Mouse (Mus musculus): ENCODE measurements around the gene Ptpn3. TPM values are rescaled to one million over a fixed set of nuclear protein-coding genes. Genes with fewer than 3 reads are reported as not detected.

The Ptpn3 gene
- total and polyA plus RNA-seq, 3 experiments, result 4.7 to 8.4 TPM; not detected in 1

DNA sequence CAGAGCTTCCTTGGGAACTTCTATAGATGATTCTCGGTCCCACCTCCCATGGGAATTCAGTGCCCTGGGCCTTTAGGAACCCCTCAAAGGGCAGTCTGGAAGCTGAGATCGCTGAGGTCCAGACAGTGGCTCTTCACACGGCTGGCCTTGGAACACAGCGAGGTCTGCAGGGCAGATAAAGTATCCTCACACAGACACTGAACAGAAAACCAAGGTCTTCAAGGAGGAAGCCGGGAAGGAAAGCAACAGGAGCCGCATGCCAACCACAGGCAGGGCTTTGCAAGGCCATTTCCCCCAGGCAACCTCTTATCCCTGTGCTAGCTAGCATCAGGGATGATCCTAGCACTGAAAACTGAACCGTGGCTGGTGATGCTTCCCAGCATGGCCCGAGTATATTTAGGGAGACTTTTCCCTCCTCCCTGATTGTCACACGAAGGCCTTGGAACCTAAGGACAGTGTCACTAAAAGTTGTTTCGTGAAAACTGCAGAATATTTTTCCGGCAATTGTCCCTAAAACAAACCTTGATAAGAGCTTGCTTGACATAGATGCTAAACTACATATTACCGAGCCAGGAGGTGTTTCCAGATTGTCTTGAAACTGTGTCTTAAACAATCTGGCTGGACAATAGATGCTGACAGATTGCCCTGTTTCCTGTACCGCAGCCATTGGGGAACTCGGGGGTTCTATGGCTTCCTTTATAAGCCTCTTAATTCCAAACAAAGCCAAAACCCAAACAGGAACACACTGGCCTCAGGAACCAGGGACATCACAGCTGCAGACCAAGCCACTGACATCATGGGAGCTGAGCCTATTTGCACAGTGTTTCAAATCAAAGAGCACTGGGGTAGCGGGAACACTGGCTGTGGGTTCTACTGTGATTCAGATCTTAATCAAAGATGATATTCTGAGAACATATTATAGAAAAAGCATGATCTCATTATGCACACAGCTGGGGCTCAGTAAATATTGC is 27.8 kb downstream of the Ptpn3 start:
- Histone ChIP-seq H3K27ac (ENCODE audit: control insufficient read depth, low read depth, low read length) (no peak overlapping the region), H3K4me1 (ENCODE audit: control insufficient read depth in 1 of 2, insufficient read depth in 2 of 2, low read length in 2 of 2) (no peaks in the 10 kb centered on the region), H3K9me3 (replicated peaks; ENCODE audit: insufficient read depth, low read length) (no peaks in the 10 kb centered on the region), H3K79me2 (ENCODE audit: control insufficient read depth, insufficient read depth, low read length, poor library complexity) (no peaks in the 10 kb centered on the region), H3K27me3 (ENCODE audit: control insufficient read depth in 1 of 2, insufficient read depth in 2 of 2, low read length in 2 of 2) (no peaks in the 10 kb centered on the region), H3K4me3 (ENCODE audit: control insufficient read depth in 1 of 2, insufficient read depth in 1 of 2, low read depth in 2 of 2, low read length in 2 of 2) (no peak overlapping the region), H3K36me3 (ENCODE audit: control insufficient read depth in 1 of 2, insufficient read depth in 2 of 2, low read length in 2 of 2) (peaks cover 0 to 2% of the 10 kb centered on the region in 2 experiments; a peak in 1 of 4 replicates), H3K9ac (ENCODE audit: control insufficient read depth, low read depth, low read length, poor library complexity, severe bottlenecking) (no peak overlapping the region)
- TF ChIP-seq NRF1 (IDR thresholded peaks at IDR 0.05; ENCODE audit: insufficient read depth, low read depth, low read length, poor library complexity, severe bottlenecking) (no peak), MYC (IDR thresholded peaks at IDR 0.05; ENCODE audit: low read depth, low read length) (no peak), ELF1 (IDR thresholded peaks at IDR 0.05; ENCODE audit: low read depth, low read length) (no peak)
- no peak for DNase-seq (ENCODE audit: low read depth, low spot score)

DNA sequence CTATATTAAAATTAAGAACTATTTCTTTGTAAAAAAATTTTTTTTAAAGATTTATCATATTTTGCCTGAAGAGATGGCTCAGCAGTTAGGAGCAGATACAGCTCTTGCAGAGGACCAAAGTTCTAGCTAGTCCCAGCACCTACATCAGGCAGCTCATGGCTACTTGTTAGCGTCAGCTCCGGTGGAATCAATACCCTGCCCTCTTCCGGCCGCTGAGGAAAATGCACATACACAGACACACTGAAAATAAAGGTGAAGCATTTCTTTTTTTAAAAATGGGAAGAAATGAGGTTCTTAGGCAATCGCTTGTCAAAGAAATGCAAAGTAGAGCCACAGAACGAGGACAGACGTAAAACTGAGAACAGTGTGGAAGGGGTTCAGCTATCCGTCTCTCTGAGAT is 30.6 kb downstream of the Ptpn3 start:
- Histone ChIP-seq H3K9ac (ENCODE audit: control insufficient read depth, low read depth, low read length, poor library complexity, severe bottlenecking) (no peak overlapping the region), H3K4me3 (ENCODE audit: control insufficient read depth in 1 of 2, insufficient read depth in 1 of 2, low read depth in 2 of 2, low read length in 2 of 2) (no peak overlapping the region), H3K27me3 (ENCODE audit: control insufficient read depth in 1 of 2, insufficient read depth in 2 of 2, low read length in 2 of 2) (no peaks in the 10 kb centered on the region), H3K27ac (ENCODE audit: control insufficient read depth, low read depth, low read length) (no peak overlapping the region), H3K36me3 (ENCODE audit: control insufficient read depth in 1 of 2, insufficient read depth in 2 of 2, low read length in 2 of 2) (peaks cover 0 to 2% of the 10 kb centered on the region in 2 experiments; a peak in 1 of 4 replicates), H3K9me3 (replicated peaks; ENCODE audit: insufficient read depth, low read length) (no peaks in the 10 kb centered on the region), H3K4me1 (ENCODE audit: control insufficient read depth in 1 of 2, insufficient read depth in 2 of 2, low read length in 2 of 2) (no peaks in the 10 kb centered on the region), H3K79me2 (ENCODE audit: control insufficient read depth, insufficient read depth, low read length, poor library complexity) (no peaks in the 10 kb centered on the region)
- no peak for DNase-seq (ENCODE audit: low read depth, low spot score)
- no peak for TF ChIP-seq POLR2AphosphoS5 (IDR thresholded peaks at IDR 0.05; ENCODE audit: borderline replicate concordance, low read depth, low read length)
- TF ChIP-seq NELFE (IDR thresholded peaks at IDR 0.05; ENCODE audit: low read depth, low read length), result no peak
- TF ChIP-seq ETS1 (IDR thresholded peaks at IDR 0.05; ENCODE audit: low read depth, low read length), result no peak
- no peak for TF ChIP-seq USF2 (IDR thresholded peaks at IDR 0.05; ENCODE audit: borderline replicate concordance in 1 of 2, insufficient read depth in 1 of 2, low read depth in 1 of 2, low read length in 2 of 2)
- no peak for TF ChIP-seq USF1 (IDR thresholded peaks at IDR 0.05; ENCODE audit: low read depth, low read length)
- TF ChIP-seq SMC3 (IDR thresholded peaks at IDR 0.05; ENCODE audit: low read depth, low read length), result no peak
- no peak for TF ChIP-seq ZKSCAN1 (IDR thresholded peaks at IDR 0.05; ENCODE audit: low read depth, low read length)
- TF ChIP-seq RCOR1 (IDR thresholded peaks at IDR 0.05; ENCODE audit: low read depth, low read length), result no peak
- TF ChIP-seq RAD21 (IDR thresholded peaks at IDR 0.05; ENCODE audit: low read depth, low read length), result no peak
- no peak for TF ChIP-seq JUND (IDR thresholded peaks at IDR 0.05; ENCODE audit: low read depth, low read length)
- no peak for TF ChIP-seq UBTF (IDR thresholded peaks at IDR 0.05; ENCODE audit: borderline replicate concordance, insufficient read depth, low read depth, low read length)
- TF ChIP-seq CHD1 (IDR thresholded peaks at IDR 0.05; ENCODE audit: low read depth, low read length), result no peak
- TF ChIP-seq MAZ (IDR thresholded peaks at IDR 0.05; ENCODE audit: low read depth, low read length), result no peak
- TF ChIP-seq MYB (IDR thresholded peaks at IDR 0.05; ENCODE audit: low read depth, low read length), result no peak
- no peak for TF ChIP-seq KAT2A (conservative IDR thresholded peaks at IDR 0.05; ENCODE audit: low read depth, low read length)
